Mouse (Mus musculus) spleen, adult 2 months (tissue): ENCODE measurements at regions not wholly inside any gene's neighbourhood (a gene's known extent, or its start where the extent isn't known, plus 50 kb on each side); places are given as distances from the start of the nearest gene placed in this dataset.

ENCODE experiments used
- CTCF ChIP-seq: fragments of 200-500 bp; IDR thresholded peaks from 2 replicates; pipeline ENCODE4 v1.5.1; 2011; ENCODE audit warnings: mild to moderate bottlenecking, inconsistent platforms; ENCODE audit not compliant: insufficient read depth, insufficient read length, insufficient replicate concordance; ENCODE audit errors: extremely low read depth
- POLR2A ChIP-seq: fragments of 200-500 bp; IDR thresholded peaks from 2 replicates; pipeline ENCODE4 v1.6.1; 2011; ENCODE audit warnings: low read depth, low read length, inconsistent platforms

- TF ChIP-seq CTCF (no peak), POLR2A (no peak)
Observed at GRCm38 (mm10) chr2:51473753-51474152, 153.6 kb upstream of the Tas2r134 start.
